Mouse (Mus musculus) heart, embryonic 13.5 days (tissue): ENCODE results near the gene Nuak2. TPM values are rescaled to one million over a fixed set of nuclear protein-coding genes. Genes with fewer than 3 reads are reported as not detected.

Source experiments
- ATAC-seq: fragments of 200-750 bp; cut with Nextera tagmentation; 2 replicates; pipeline ENCODE4 v1.8.0; 2017; ENCODE audit warnings: moderate TSS enrichment; ENCODE audit not compliant: insufficient number of reproducible peaks, low FRiP score, low TSS enrichment; ENCODE audit errors: extremely low read depth
- H3K27ac ChIP-seq: fragments of 300-500 bp; sonication (generic); replicated peaks from 2 replicates; pipeline ENCODE4 v1.5.1; 2015; ENCODE audit warnings: moderate library complexity, mild to moderate bottlenecking, inconsistent platforms
- H3K27me3 ChIP-seq: fragments of 300-500 bp; sonication (generic); replicated peaks from 2 replicates; pipeline ENCODE4 v1.6.1; 2015; ENCODE audit warnings: mild to moderate bottlenecking, inconsistent platforms
- H3K36me3 ChIP-seq: fragments of 300-500 bp; sonication (generic); 2 replicates; pipeline ENCODE4 v1.6.1; 2015; ENCODE audit warnings: mild to moderate bottlenecking, inconsistent platforms
- H3K4me1 ChIP-seq: fragments of 300-500 bp; sonication (generic); 2 replicates; pipeline ENCODE4 v1.6.1; 2015; ENCODE audit warnings: inconsistent platforms
- H3K4me2 ChIP-seq: fragments of 300-500 bp; sonication (generic); 2 replicates; pipeline ENCODE4 v1.6.1; 2015; ENCODE audit warnings: inconsistent platforms, mild to moderate bottlenecking, moderate library complexity
- H3K4me3 ChIP-seq: fragments of 300-500 bp; sonication (generic); 2 replicates; pipeline ENCODE4 v1.5.1; 2015; ENCODE audit warnings: moderate library complexity, mild to moderate bottlenecking, inconsistent platforms
- H3K9ac ChIP-seq: fragments of 300-500 bp; sonication (generic); 2 replicates; pipeline ENCODE4 v1.6.1; 2015; ENCODE audit warnings: inconsistent platforms, mild to moderate bottlenecking, moderate library complexity
- H3K9me3 ChIP-seq: fragments of 300-500 bp; sonication (generic); 2 replicates; pipeline ENCODE4 v1.6.1; 2016; ENCODE audit warnings: inconsistent platforms
- WGBS: fragments of 180-500 bp; shearing (Covaris S2); methylation state at CpG from one replicate; pipeline ENCODE4 v1.1.7; 2015; ENCODE audit warnings: mixed read lengths; 5-methylcytosine and 5-hydroxymethylcytosine counted together
- polyA plus RNA-seq: library from polyadenylated mRNA; unstranded; fragments of >200 nt; fragmentation: Nextera tagmentation; extraction: Ambion mirVana; gene quantifications from 2 replicates; pipeline ENCODE4 v1.2.1, GENCODE M21; 2015

Gene Nuak2
- polyA plus RNA-seq, 1 experiment from 2014 or later: 2.0 TPM

DNA sequence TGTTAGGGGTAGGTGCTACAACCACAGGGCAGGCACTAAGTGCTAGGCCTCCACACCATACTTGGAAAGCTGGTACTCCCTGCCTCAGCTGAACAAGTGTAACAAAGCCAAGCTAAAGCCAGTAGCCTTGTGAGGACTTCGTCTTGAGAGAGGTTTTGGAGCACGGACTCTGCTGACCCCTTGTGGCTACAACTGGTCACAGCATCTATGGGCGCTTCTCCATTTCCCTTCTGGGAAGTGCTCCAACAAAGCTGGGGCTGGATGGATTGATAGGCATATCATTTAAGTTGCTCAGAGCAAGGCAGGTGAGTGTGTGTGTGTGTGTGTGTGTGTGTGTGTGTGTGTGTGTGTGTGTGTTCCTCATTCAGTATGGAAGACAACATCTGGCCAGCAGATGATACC is 39.9 kb downstream of the Nuak2 start:
- Histone ChIP-seq H3K27me3 (no peaks in the 10 kb centered on the region), H3K4me1 (peaks cover 35% of the 10 kb centered on the region), H3K9me3 (0 out of 2 replicates have a peak, but pooled peaks cover 3% of the 10 kb centered on the region), H3K4me3 (no peak overlapping the region), H3K9ac (no peak overlapping the region), H3K4me2 (no peak overlapping the region), H3K36me3 (peaks cover 42% of the 10 kb centered on the region), H3K27ac (0 out of 2 replicates have a peak overlapping the region, but pooled peaks have one; percentile 24)
- peak; percentile 26; the same call in 1 of the 2 replicates for ATAC-seq
- 0% methylated on average over 3 of the region's 3 CpGs for WGBS

DNA sequence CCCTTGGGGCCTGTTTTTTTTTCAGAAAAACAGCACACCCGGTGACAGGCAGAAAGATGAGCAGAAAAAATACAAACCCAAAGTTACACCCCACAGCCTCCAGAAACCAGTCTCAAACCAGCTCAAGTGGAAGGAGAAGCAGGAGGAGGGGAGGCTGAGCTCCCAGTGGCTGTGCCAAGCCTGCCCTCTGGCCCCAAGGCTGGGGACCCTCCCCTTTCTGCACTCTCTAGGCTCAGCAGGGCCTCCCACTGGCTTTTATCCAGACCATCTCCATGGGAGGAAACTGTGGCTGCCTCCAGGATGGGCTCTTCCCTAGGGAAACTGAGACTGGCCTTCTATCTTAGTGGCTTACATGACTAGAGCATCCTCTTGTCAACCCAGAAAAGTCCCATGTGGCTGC is 40.9 kb downstream of the Nuak2 start:
- no peak for ATAC-seq
- 53% methylated on average over 1 of the region's 1 CpGs for WGBS

DNA sequence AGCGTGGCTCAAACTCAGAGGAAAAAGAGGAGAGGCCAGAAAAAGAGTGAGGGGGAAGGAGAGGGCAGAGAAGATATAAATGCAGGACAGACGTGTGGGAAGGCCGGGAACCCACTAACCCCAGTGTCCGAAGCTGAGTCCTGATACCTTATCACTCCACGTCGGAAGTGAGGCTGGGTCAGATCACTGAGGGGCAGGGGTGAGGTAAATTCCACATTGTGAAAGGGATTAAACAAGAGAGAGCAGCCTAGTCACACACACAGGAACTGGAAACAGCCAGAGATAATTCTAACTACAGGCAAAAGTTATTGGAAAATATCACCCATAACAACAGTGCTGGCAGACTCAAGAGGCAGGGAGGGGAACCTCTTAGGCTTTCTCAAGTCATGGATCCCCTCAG is 46.0 kb downstream of the Nuak2 start:
- H3K36me3 ChIP-seq: peaks cover 49% of the 10 kb centered on the region
- ATAC-seq: no peak
- peak overlapping the region; percentile 33; the same call in 1 of the 2 replicates for H3K9ac ChIP-seq
- H3K27ac ChIP-seq: peak overlapping the region; percentile 65
- no peaks in the 10 kb centered on the region for H3K9me3 ChIP-seq
- H3K27me3 ChIP-seq: no peaks in the 10 kb centered on the region
- H3K4me1 ChIP-seq: peaks cover 38% of the 10 kb centered on the region
- H3K4me3 ChIP-seq: peak overlapping the region; percentile 40
- peak overlapping the region; percentile 50 for H3K4me2 ChIP-seq
- WGBS: 14% methylated on average over 6 of the region's 6 CpGs

More for the DNA sequence above, 40.9 kb downstream of the Nuak2 start:
- Histone ChIP-seq H3K9me3 (no peaks in the 10 kb centered on the region), H3K27ac (no peak overlapping the region), H3K4me3 (no peak overlapping the region), H3K9ac (0 out of 2 replicates have a peak overlapping the region, but pooled peaks have one; percentile 30), H3K4me1 (peaks cover 41% of the 10 kb centered on the region), H3K36me3 (peaks cover 46% of the 10 kb centered on the region), H3K4me2 (no peak overlapping the region), H3K27me3 (no peaks in the 10 kb centered on the region)

DNA sequence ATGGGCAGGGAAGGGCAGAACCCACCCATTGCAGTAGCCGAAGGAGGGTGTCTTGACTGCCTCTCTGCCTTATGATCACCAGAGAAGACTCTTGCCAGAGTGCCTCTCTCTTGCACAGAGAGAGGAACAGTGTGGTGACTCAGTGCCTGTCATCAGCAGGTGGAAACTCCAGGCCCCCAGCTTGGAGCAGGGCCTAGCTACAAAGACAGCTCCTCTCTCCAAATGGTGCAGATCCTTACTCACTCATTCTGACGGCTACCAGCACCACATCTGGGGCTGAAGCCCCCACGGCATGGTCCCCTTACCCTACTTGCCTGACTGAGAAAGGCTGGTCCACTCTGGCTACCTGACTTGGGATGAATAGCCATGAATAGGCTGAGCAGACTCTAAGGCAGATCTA is 48.5 kb downstream of the Nuak2 start:
- Histone ChIP-seq H3K27ac (peak overlapping the region; percentile 40), H3K4me1 (peaks cover 47% of the 10 kb centered on the region), H3K36me3 (peaks cover 27% of the 10 kb centered on the region), H3K27me3 (no peaks in the 10 kb centered on the region), H3K4me2 (peak overlapping the region; percentile 50), H3K4me3 (peak overlapping the region; percentile 40), H3K9ac (peak overlapping the region; percentile 53; the same call in 1 of the 2 replicates), H3K9me3 (no peaks in the 10 kb centered on the region)
- WGBS: 65% methylated on average over 3 of the region's 3 CpGs
- 0 out of 2 replicates have a peak, but pooled peaks have one; percentile 24 for ATAC-seq

DNA sequence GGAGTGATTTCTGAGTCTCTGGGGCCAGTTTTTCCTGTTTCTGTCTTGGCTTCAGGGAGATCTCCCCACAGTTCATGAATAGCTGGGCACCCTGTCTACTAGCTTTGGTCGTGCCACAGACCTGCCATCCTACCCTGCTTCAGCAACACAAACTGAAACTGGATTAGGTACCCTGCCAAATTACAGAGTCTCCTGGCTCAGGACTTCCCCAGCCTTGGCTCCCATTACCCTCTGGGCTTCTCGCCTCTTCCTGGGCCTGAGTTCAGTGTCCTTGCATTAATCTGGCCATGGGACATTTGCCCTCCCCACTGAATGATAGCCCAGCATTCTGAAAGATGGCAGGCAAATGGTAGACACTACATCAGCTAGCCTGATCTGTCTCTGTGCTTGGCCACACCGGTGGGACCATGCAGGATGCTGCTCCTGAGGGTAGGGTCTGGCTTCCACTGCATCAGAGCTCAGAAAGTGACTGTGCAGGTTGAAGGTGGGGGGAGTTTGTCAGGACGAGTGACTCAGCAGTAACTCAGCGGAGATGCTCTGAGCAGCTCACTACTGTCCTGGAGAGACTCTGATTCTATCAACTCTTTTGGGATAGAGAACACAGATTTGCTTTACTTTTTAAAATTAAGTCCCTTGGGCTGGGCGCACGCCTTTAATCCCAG is 49.1 kb downstream of the Nuak2 start:
- peak overlapping the region; percentile 50 for H3K4me2 ChIP-seq
- peaks cover 25% of the 10 kb centered on the region for H3K36me3 ChIP-seq
- peak overlapping the region; percentile 40 for H3K4me3 ChIP-seq
- H3K9me3 ChIP-seq: no peaks in the 10 kb centered on the region
- ATAC-seq: no peak
- H3K27me3 ChIP-seq: no peaks in the 10 kb centered on the region
- H3K9ac ChIP-seq: peak overlapping the region; percentile 44; the same call in 1 of the 2 replicates
- 74% methylated on average over 7 of the region's 7 CpGs for WGBS
- peak overlapping the region; percentile 40 for H3K27ac ChIP-seq
- peaks cover 47% of the 10 kb centered on the region for H3K4me1 ChIP-seq

DNA sequence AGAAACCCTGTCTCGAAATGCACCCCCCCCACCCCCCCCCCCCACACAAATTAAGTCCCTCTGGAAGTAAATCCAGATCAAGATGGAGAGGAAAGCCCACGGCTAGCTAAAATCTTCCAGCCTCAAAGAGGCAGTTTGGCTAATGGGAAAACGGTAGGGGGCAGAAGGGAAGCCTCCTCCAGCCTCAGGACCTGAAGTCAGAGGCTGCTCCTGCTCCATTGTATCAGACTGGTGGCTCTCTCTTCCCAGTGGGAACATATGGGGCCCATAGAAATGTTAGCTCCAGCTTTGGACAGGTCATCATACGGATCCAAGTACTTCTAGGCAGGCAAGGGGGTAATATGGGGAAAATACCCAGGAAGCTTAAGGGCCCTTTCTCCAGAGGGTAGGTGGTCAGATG is 49.7 kb downstream of the Nuak2 start:
- 57% methylated on average over 4 of the region's 4 CpGs for WGBS
- Histone ChIP-seq H3K27me3 (no peaks in the 10 kb centered on the region), H3K9me3 (no peaks in the 10 kb centered on the region), H3K27ac (no peak overlapping the region), H3K4me1 (peaks cover 52% of the 10 kb centered on the region), H3K36me3 (peaks cover 23% of the 10 kb centered on the region), H3K4me2 (peak overlapping the region; percentile 50), H3K9ac (peak overlapping the region; percentile 65; the same call in 1 of the 2 replicates), H3K4me3 (peak overlapping the region; percentile 40)
- no peak for ATAC-seq

DNA sequence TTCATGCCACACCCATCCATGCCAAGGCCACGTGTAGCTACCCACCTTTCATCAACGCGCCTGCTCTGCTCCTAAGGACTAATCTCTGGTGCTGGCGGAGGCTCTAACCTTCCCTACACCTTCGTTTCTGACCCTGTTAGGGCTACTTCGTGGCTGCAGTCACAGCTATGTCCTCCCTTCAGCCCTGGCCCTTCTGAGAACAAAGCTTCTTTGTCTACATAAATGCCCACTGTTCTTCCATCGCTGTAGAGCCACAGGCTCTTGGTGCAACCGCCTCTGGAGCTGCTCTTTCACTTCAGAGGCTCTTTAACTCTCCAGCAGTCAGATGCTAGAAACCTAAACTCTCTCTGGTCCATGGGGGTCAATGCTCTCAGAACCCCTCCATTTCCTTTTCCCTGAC is 50.3 kb downstream of the Nuak2 start:
- 72% methylated on average over 8 of the region's 8 CpGs for WGBS
- peak overlapping the region; percentile 65 for H3K9ac ChIP-seq
- peaks cover 17% of the 10 kb centered on the region; the same call in 1 of the 2 replicates for H3K36me3 ChIP-seq
- ATAC-seq: no peak
- no peaks in the 10 kb centered on the region for H3K9me3 ChIP-seq
- H3K27me3 ChIP-seq: no peaks in the 10 kb centered on the region
- peaks cover 58% of the 10 kb centered on the region for H3K4me1 ChIP-seq
- peak overlapping the region; percentile 50 for H3K4me2 ChIP-seq
- peak overlapping the region; percentile 40 for H3K4me3 ChIP-seq
- H3K27ac ChIP-seq: peak overlapping the region; percentile 59

DNA sequence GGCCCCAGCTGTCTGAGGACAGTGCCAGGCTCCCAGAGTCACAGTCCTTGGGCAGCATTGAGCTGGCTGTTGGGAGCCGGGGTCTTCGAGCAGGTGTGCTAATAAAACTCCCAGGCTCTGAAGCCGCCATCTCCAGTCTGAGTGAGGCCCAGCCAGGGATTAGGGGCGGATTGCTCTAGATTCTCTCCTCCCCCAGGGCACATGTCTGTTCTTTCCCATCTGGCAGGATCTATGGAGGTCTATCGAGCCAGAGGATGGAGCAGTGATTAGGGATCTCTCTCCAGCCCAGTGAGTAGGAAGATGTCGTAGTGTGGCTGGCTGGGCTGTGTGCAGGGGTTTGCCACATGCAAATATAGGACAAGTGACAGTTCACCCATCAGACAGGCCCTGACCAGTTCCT is 51.0 kb downstream of the Nuak2 start:
- WGBS: 78% methylated on average over 6 of the region's 6 CpGs
- Histone ChIP-seq H3K4me3 (peak overlapping the region; percentile 40), H3K4me1 (peaks cover 59% of the 10 kb centered on the region), H3K27ac (peak overlapping the region; percentile 59), H3K9ac (peak overlapping the region; percentile 65), H3K36me3 (peaks cover 21% of the 10 kb centered on the region; the same call in 1 of the 2 replicates), H3K4me2 (peak overlapping the region; percentile 50), H3K9me3 (no peaks in the 10 kb centered on the region), H3K27me3 (no peaks in the 10 kb centered on the region)
- ATAC-seq: no peak

DNA sequence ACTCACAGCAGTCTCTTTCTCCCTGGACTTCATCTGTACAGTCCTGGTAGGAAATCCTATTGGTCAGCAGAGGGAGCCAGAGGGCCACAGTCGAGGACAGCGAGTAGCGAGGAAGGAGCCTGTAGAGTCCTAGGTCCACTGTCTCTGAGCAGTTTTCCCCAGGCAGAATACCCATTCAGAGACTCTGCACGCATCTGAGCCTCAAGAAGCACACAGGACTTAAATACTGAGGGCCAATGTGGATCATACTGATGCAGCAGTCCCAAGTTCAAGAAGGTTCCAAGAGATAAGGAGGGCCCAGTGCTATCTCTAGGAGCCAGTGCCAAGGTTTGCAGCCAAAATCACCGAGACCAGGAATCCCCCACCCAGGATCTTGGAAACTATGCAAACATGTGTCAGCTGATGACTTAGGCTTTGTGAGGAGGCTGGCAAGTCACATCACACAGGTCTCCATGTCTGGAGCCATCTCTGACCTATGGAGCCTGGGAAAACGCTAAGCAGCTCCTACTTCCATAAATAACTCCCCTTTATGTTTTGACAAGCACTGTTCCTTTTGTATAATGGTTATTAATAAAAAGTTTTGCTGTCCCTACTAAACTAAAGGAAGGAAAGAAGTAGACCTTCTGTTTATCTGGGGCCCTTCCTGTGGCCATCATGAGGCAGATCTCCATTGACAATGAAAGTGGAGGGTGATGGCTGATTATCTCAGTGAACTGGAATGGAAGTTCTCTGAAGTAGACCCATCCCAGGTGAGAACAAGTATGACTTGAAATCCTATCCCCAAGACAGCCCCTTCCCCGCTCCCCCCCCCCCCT is 52.0 kb downstream of the Nuak2 start:
- WGBS: 20% methylated on average over 7 of the region's 7 CpGs
- peak; percentile 74 for ATAC-seq
- Histone ChIP-seq H3K4me3 (peak overlapping the region; percentile 40), H3K9ac (peak overlapping the region; percentile 65), H3K27ac (peak overlapping the region; percentile 59), H3K4me2 (peak overlapping the region; percentile 50), H3K9me3 (no peaks in the 10 kb centered on the region), H3K27me3 (no peaks in the 10 kb centered on the region), H3K4me1 (peaks cover 59% of the 10 kb centered on the region), H3K36me3 (peaks cover 17% of the 10 kb centered on the region; the same call in 1 of the 2 replicates)

DNA sequence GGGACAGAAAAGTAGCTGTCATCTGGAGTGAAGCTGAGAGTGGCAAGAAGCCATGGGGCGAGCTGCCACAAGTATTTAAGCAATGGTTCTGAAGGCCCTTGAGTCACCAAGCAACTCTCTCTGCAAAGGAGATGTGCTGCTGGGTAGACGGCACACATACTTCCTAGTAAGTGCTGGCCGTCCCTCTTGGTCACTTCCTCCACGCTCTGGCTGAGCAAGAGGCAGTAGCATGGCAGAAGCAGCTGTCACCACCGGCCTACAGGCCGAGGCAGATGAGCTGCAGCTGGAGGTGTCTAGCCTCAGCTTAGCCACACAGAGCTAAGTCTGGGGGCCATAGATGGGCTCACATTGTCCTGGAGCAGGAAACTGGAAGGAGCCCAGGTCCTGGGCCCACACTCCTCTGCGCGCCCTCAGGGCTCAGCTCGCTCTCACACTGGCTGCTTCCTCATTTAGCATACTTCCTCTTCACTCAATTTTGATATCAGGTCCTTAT is 54.8 kb downstream of the Nuak2 start:
- Histone ChIP-seq H3K9me3 (no peaks in the 10 kb centered on the region), H3K36me3 (peaks cover 17% of the 10 kb centered on the region; the same call in 1 of the 2 replicates), H3K9ac (peak overlapping the region; percentile 0; the same call in 1 of the 2 replicates), H3K27me3 (no peaks in the 10 kb centered on the region), H3K4me2 (peak overlapping the region; percentile 47; the same call in 1 of the 2 replicates), H3K4me3 (no peak overlapping the region), H3K27ac (peak overlapping the region; percentile 48), H3K4me1 (peaks cover 69% of the 10 kb centered on the region)
- WGBS: 67% methylated on average over 9 of the region's 9 CpGs
- ATAC-seq: no peak
